21 mouse cellular contexts compared by ENCODE assay signal in genomic region chr8:101815121-101815520, GRCm38 (mm10).
DNase-seq lines count a peak whose midpoint lies in the region; ATAC-seq and TF ChIP-seq lines count a peak whose summit lies in the region.
"Had no signal": no experiment of that assay in that cellular context is flagged by ENCODE, and none has a peak within 500 bp of the region (broad histone marks: within the 10 kb centered on the region; RNA-seq: fewer than 3 reads in every experiment).

No protein-coding gene starts in this region.

- no peak overlapping the region for H3K4me2 ChIP-seq in forebrain, postnatal 0 days (ENCODE audit: low read depth)
- no peak overlapping the region for H3K4me2 ChIP-seq in forebrain, embryonic 11.5 days (ENCODE audit: low read depth, low read length, severe bottlenecking)
- no peak overlapping the region for H3K4me2 ChIP-seq in midbrain, postnatal 0 days (ENCODE audit: low read depth, low read length, poor library complexity, severe bottlenecking)
- no peak overlapping the region for H3K4me2 ChIP-seq in midbrain, embryonic 16.5 days (ENCODE audit: low read length)
- H3K4me2 ChIP-seq: embryonic facial prominence, embryonic 12.5 days; stomach, embryonic 15.5 days had no signal

- no peak overlapping the region for H3K9ac ChIP-seq in forebrain, postnatal 0 days
- no peak overlapping the region for H3K9ac ChIP-seq in forebrain, embryonic 11.5 days (ENCODE audit: low read length)
- no peak overlapping the region for H3K9ac ChIP-seq in midbrain, postnatal 0 days (replicated peaks; ENCODE audit: low read length, poor library complexity, severe bottlenecking)
- H3K9ac ChIP-seq in midbrain, embryonic 16.5 days (ENCODE audit: low read depth, low read length), result no peak overlapping the region
- H3K9ac ChIP-seq: embryonic facial prominence, embryonic 12.5 days; stomach, embryonic 15.5 days had no signal

- H3K4me3 ChIP-seq in forebrain, postnatal 0 days (ENCODE audit: low read depth, low read length), result no peak overlapping the region
- no peak overlapping the region for H3K4me3 ChIP-seq in forebrain, embryonic 11.5 days (ENCODE audit: low read depth, low read length)
- no peak overlapping the region for H3K4me3 ChIP-seq in layer of hippocampus, adult 2 months
- no peak overlapping the region for H3K4me3 ChIP-seq in midbrain, postnatal 0 days (ENCODE audit: low read depth, low read length)
- no peak overlapping the region for H3K4me3 ChIP-seq in midbrain, embryonic 16.5 days (ENCODE audit: low read depth, low read length)
- H3K4me3 ChIP-seq in gastrocnemius, adult 2 months, result no peak overlapping the region
- H3K4me3 ChIP-seq: embryonic facial prominence, embryonic 12.5 days; erythroblast, embryonic 14.5 days; hindbrain, embryonic 10.5 days; stomach, embryonic 15.5 days had no signal

- no peaks in the 10 kb centered on the region for H3K4me1 ChIP-seq in forebrain, postnatal 0 days (ENCODE audit: insufficient read depth)
- no peaks in the 10 kb centered on the region for H3K4me1 ChIP-seq in forebrain, embryonic 11.5 days (replicated peaks; ENCODE audit: control insufficient read depth, insufficient read depth, low read length)
- no peaks in the 10 kb centered on the region for H3K4me1 ChIP-seq in midbrain, postnatal 0 days (ENCODE audit: insufficient read depth, low read length)
- H3K4me1 ChIP-seq in midbrain, embryonic 16.5 days (ENCODE audit: control insufficient read depth, insufficient read depth, low read length), result no peaks in the 10 kb centered on the region
- H3K4me1 ChIP-seq: embryonic facial prominence, embryonic 12.5 days; hindbrain, embryonic 10.5 days; stomach, embryonic 15.5 days had no signal

- 96% methylated on average over 1 of the region's 1 CpGs for WGBS in forebrain, postnatal 0 days
- 95% methylated on average over 1 of the region's 1 CpGs for WGBS in forebrain, embryonic 11.5 days
- WGBS in midbrain, postnatal 0 days, result 94% methylated on average over 1 of the region's 1 CpGs
- 100% methylated on average over 1 of the region's 1 CpGs for WGBS in midbrain, embryonic 16.5 days

- TF ChIP-seq CTCF in forebrain, postnatal 0 days (IDR thresholded peaks at IDR 0.05; ENCODE audit: low read depth), result peak; percentile 31
- TF ChIP-seq CTCF in layer of hippocampus, adult 2 months (conservative IDR thresholded peaks at IDR 0.05), result peak; percentile 72
- peak; percentile 27; the same call in 1 of the 2 replicates for TF ChIP-seq CTCF in midbrain, postnatal 0 days (IDR thresholded peaks at IDR 0.05)
- no peak for TF ChIP-seq CTCF in gastrocnemius, adult 2 months (IDR thresholded peaks at IDR 0.05)

- no peak for DNase-seq in forebrain, postnatal 0 days
- no peak for DNase-seq in forebrain, embryonic 11.5 days (ENCODE audit: low spot score)
- DNase-seq in layer of hippocampus, adult 2 months (ENCODE audit: low spot score in 2 of 2), result no peak
- no peak for DNase-seq in layer of hippocampus, postnatal 10 days (ENCODE audit: low spot score in 2 of 2)
- DNase-seq in midbrain, postnatal 0 days (ENCODE audit: low spot score), result peak; percentile 10
- DNase-seq in gastrocnemius, adult 2 months, result no peak
- DNase-seq: adrenal gland, adult 8-10 months; cerebellum, adult 11 months; gastrocnemius, postnatal 14 days; heart, adult 18-20 months; kidney, adult 9 months; kidney, postnatal 36 days; layer of hippocampus, adult 9-11 months; liver; lung, postnatal 14 days; retina, postnatal 1 day had no signal

- H3K27me3 ChIP-seq in forebrain, postnatal 0 days (ENCODE audit: insufficient read depth, low read length), result no peaks in the 10 kb centered on the region
- no peaks in the 10 kb centered on the region for H3K27me3 ChIP-seq in forebrain, embryonic 11.5 days (ENCODE audit: control insufficient read depth, insufficient read depth, low read length)
- no peaks in the 10 kb centered on the region for H3K27me3 ChIP-seq in midbrain, postnatal 0 days (ENCODE audit: insufficient read depth, low read length)
- no peaks in the 10 kb centered on the region for H3K27me3 ChIP-seq in midbrain, embryonic 16.5 days (ENCODE audit: control insufficient read depth, insufficient read depth, low read depth, low read length)
- H3K27me3 ChIP-seq: embryonic facial prominence, embryonic 12.5 days; stomach, embryonic 15.5 days had no signal

- H3K36me3 ChIP-seq in forebrain, postnatal 0 days (ENCODE audit: insufficient read depth), result no peaks in the 10 kb centered on the region
- H3K36me3 ChIP-seq in forebrain, embryonic 11.5 days (ENCODE audit: control insufficient read depth, insufficient read depth, low read length), result no peaks in the 10 kb centered on the region
- H3K36me3 ChIP-seq in midbrain, postnatal 0 days (ENCODE audit: insufficient read depth, low read length), result no peaks in the 10 kb centered on the region
- H3K36me3 ChIP-seq in midbrain, embryonic 16.5 days (ENCODE audit: control insufficient read depth, insufficient read depth, low read length), result no peaks in the 10 kb centered on the region
- H3K36me3 ChIP-seq: embryonic facial prominence, embryonic 12.5 days; hindbrain, embryonic 10.5 days; stomach, embryonic 15.5 days had no signal

- intact Hi-C loops in gastrocnemius, adult 2 months (cut with DNase I), result no loop called here

- ATAC-seq in forebrain, postnatal 0 days, result no peak
- no peak; the same call in 1 of the 2 replicates for ATAC-seq in forebrain, embryonic 11.5 days (replicated peaks; ENCODE audit: low FRiP score)
- no peak for ATAC-seq in midbrain, postnatal 0 days (ENCODE audit: low FRiP score)
- no peak for ATAC-seq in midbrain, embryonic 16.5 days

- no peaks in the 10 kb centered on the region for H3K9me3 ChIP-seq in forebrain, postnatal 0 days (ENCODE audit: low read length)
- no peaks in the 10 kb centered on the region for H3K9me3 ChIP-seq in forebrain, embryonic 11.5 days (ENCODE audit: control insufficient read depth, low read length)
- H3K9me3 ChIP-seq in midbrain, postnatal 0 days (ENCODE audit: low read length), result no peaks in the 10 kb centered on the region
- H3K9me3 ChIP-seq in midbrain, embryonic 16.5 days (replicated peaks; ENCODE audit: control insufficient read depth, low read length, poor library complexity, severe bottlenecking), result no peaks in the 10 kb centered on the region
- H3K9me3 ChIP-seq: embryonic facial prominence, embryonic 12.5 days; hindbrain, embryonic 10.5 days; stomach, embryonic 15.5 days had no signal

- no peak overlapping the region for H3K27ac ChIP-seq in forebrain, postnatal 0 days (ENCODE audit: low read depth, low read length)
- H3K27ac ChIP-seq in forebrain, embryonic 11.5 days (ENCODE audit: low read depth, low read length), result no peak overlapping the region
- no peak overlapping the region for H3K27ac ChIP-seq in layer of hippocampus, adult 2 months
- no peak overlapping the region for H3K27ac ChIP-seq in midbrain, postnatal 0 days (ENCODE audit: low read depth, low read length)
- H3K27ac ChIP-seq in midbrain, embryonic 16.5 days (ENCODE audit: low read length), result no peak overlapping the region
- H3K27ac ChIP-seq in gastrocnemius, adult 2 months, result no peak overlapping the region
- H3K27ac ChIP-seq: embryonic facial prominence, embryonic 12.5 days; hindbrain, embryonic 10.5 days; stomach, embryonic 15.5 days had no signal
